Mouse (Mus musculus): ENCODE results near the gene Zfp704. TPM values are rescaled to one million over a fixed set of nuclear protein-coding genes. Genes with fewer than 3 reads are reported as not detected.

The Zfp704 gene
- polyA plus RNA-seq, 1 experiment from 2014 or later = 10.2 TPM

- no peaks in the 10 kb centered on the region for H3K27me3 ChIP-seq (ENCODE audit: control insufficient read depth, insufficient read depth, low read length)
- no peak overlapping the region for H3K4me2 ChIP-seq (ENCODE audit: low read depth, severe bottlenecking)
- ATAC-seq (ENCODE audit: insufficient number of reproducible peaks, low FRiP score, low TSS enrichment, low read depth) (no peak), DNase-seq (ENCODE audit: low spot score) (no peak)
- H3K9ac ChIP-seq (ENCODE audit: low read length) = no peak overlapping the region
- H3K36me3 ChIP-seq (ENCODE audit: control insufficient read depth, insufficient read depth, low read length) = no peaks in the 10 kb centered on the region
- H3K27ac ChIP-seq (replicated peaks; ENCODE audit: low read depth, low read length) = no peak overlapping the region
- WGBS = 91% methylated on average over 4 of the region's 4 CpGs
- no peaks in the 10 kb centered on the region for H3K4me1 ChIP-seq (ENCODE audit: control insufficient read depth, insufficient read depth, low read length)
- no peak overlapping the region for H3K4me3 ChIP-seq (ENCODE audit: low read depth, low read length)
- no peaks in the 10 kb centered on the region for H3K9me3 ChIP-seq (ENCODE audit: control insufficient read depth, low read length)
Observed at GRCm38 (mm10) chr3:9588635-9589034, 21.2 kb downstream of the Zfp704 start.

- DNase-seq (ENCODE audit: low spot score) (no peak), ATAC-seq (ENCODE audit: insufficient number of reproducible peaks, low FRiP score, low TSS enrichment, low read depth) (no peak)
- Histone ChIP-seq H3K4me2 (ENCODE audit: low read depth, severe bottlenecking) (no peak overlapping the region), H3K4me1 (ENCODE audit: control insufficient read depth, insufficient read depth, low read length) (no peaks in the 10 kb centered on the region), H3K27me3 (ENCODE audit: control insufficient read depth, insufficient read depth, low read length) (no peaks in the 10 kb centered on the region), H3K36me3 (ENCODE audit: control insufficient read depth, insufficient read depth, low read length) (no peaks in the 10 kb centered on the region), H3K9me3 (ENCODE audit: control insufficient read depth, low read length) (no peaks in the 10 kb centered on the region), H3K9ac (ENCODE audit: low read length) (no peak overlapping the region), H3K4me3 (ENCODE audit: low read depth, low read length) (no peak overlapping the region), H3K27ac (replicated peaks; ENCODE audit: low read depth, low read length) (no peak overlapping the region)
- 95% methylated on average over 7 of the region's 7 CpGs for WGBS
Observed at GRCm38 (mm10) chr3:9587304-9587703, 22.6 kb downstream of the Zfp704 start.

- Histone ChIP-seq H3K36me3 (ENCODE audit: control insufficient read depth, insufficient read depth, low read length) (no peaks in the 10 kb centered on the region), H3K4me3 (ENCODE audit: low read depth, low read length) (no peak overlapping the region), H3K27ac (replicated peaks; ENCODE audit: low read depth, low read length) (no peak overlapping the region), H3K4me1 (ENCODE audit: control insufficient read depth, insufficient read depth, low read length) (no peaks in the 10 kb centered on the region), H3K4me2 (ENCODE audit: low read depth, severe bottlenecking) (no peak overlapping the region), H3K9me3 (ENCODE audit: control insufficient read depth, low read length) (no peaks in the 10 kb centered on the region), H3K9ac (ENCODE audit: low read length) (no peak overlapping the region), H3K27me3 (ENCODE audit: control insufficient read depth, insufficient read depth, low read length) (no peaks in the 10 kb centered on the region)
- no peak for DNase-seq (ENCODE audit: low spot score)
- no peak for ATAC-seq (ENCODE audit: insufficient number of reproducible peaks, low FRiP score, low TSS enrichment, low read depth)
- WGBS = 85% methylated on average over 2 of the region's 2 CpGs
Observed at GRCm38 (mm10) chr3:9583516-9583915, 26.4 kb downstream of the Zfp704 start.

GRCm38 (mm10) chr3:9580952-9581798, 28.7 kb downstream of the Zfp704 start:
- no peak overlapping the region for H3K4me2 ChIP-seq (ENCODE audit: low read depth, severe bottlenecking)
- no peak for DNase-seq (ENCODE audit: low spot score)

GRCm38 (mm10) chr3:9580102-9580501, 29.8 kb downstream of the Zfp704 start:
- no peak overlapping the region for H3K27ac ChIP-seq (replicated peaks; ENCODE audit: low read depth, low read length)
- H3K4me1 ChIP-seq (ENCODE audit: control insufficient read depth, insufficient read depth, low read length) = peaks cover 23% of the 10 kb centered on the region
- no peak for DNase-seq (ENCODE audit: low spot score)
- WGBS = 57% methylated on average over 3 of the region's 3 CpGs
- no peaks in the 10 kb centered on the region for H3K9me3 ChIP-seq (ENCODE audit: control insufficient read depth, low read length)
- no peaks in the 10 kb centered on the region for H3K27me3 ChIP-seq (ENCODE audit: control insufficient read depth, insufficient read depth, low read length)
- H3K4me2 ChIP-seq (ENCODE audit: low read depth, severe bottlenecking) = no peak overlapping the region
- H3K4me3 ChIP-seq (ENCODE audit: low read depth, low read length) = no peak overlapping the region
- H3K9ac ChIP-seq (ENCODE audit: low read length) = no peak overlapping the region
- no peaks in the 10 kb centered on the region for H3K36me3 ChIP-seq (ENCODE audit: control insufficient read depth, insufficient read depth, low read length)
- no peak for ATAC-seq (ENCODE audit: insufficient number of reproducible peaks, low FRiP score, low TSS enrichment, low read depth)

More at GRCm38 (mm10) chr3:9580952-9581798, 28.7 kb downstream of the Zfp704 start:
- WGBS = 94% methylated on average over 14 of the region's 14 CpGs
- Histone ChIP-seq H3K4me1 (ENCODE audit: control insufficient read depth, insufficient read depth, low read length) (peaks cover 12% of the 10 kb centered on the region), H3K9ac (ENCODE audit: low read length) (no peak overlapping the region), H3K9me3 (ENCODE audit: control insufficient read depth, low read length) (no peaks in the 10 kb centered on the region), H3K27ac (replicated peaks; ENCODE audit: low read depth, low read length) (no peak overlapping the region), H3K4me3 (ENCODE audit: low read depth, low read length) (no peak overlapping the region), H3K27me3 (ENCODE audit: control insufficient read depth, insufficient read depth, low read length) (no peaks in the 10 kb centered on the region), H3K36me3 (ENCODE audit: control insufficient read depth, insufficient read depth, low read length) (no peaks in the 10 kb centered on the region)
- ATAC-seq (ENCODE audit: insufficient number of reproducible peaks, low FRiP score, low TSS enrichment, low read depth) = no peak

GRCm38 (mm10) chr3:9579028-9579643, 30.7 kb downstream of the Zfp704 start:
- no peak for ATAC-seq (ENCODE audit: insufficient number of reproducible peaks, low FRiP score, low TSS enrichment, low read depth)
- 65% methylated on average over 4 of the region's 4 CpGs for WGBS

GRCm38 (mm10) chr3:9576872-9577271, 33.0 kb downstream of the Zfp704 start:
- no peaks in the 10 kb centered on the region for H3K36me3 ChIP-seq (ENCODE audit: control insufficient read depth, insufficient read depth, low read length)
- 58% methylated on average over 4 of the region's 4 CpGs for WGBS
- no peak overlapping the region for H3K27ac ChIP-seq (replicated peaks; ENCODE audit: low read depth, low read length)
- H3K9ac ChIP-seq (ENCODE audit: low read length) = no peak overlapping the region
- H3K9me3 ChIP-seq (ENCODE audit: control insufficient read depth, low read length) = 0 out of 2 replicates have a peak, but pooled peaks cover 2% of the 10 kb centered on the region
- no peaks in the 10 kb centered on the region for H3K27me3 ChIP-seq (ENCODE audit: control insufficient read depth, insufficient read depth, low read length)
- no peak overlapping the region for H3K4me2 ChIP-seq (ENCODE audit: low read depth, severe bottlenecking)
- no peak for DNase-seq (ENCODE audit: low spot score)
- H3K4me1 ChIP-seq (ENCODE audit: control insufficient read depth, insufficient read depth, low read length) = peaks cover 33% of the 10 kb centered on the region
- no peak for ATAC-seq (ENCODE audit: insufficient number of reproducible peaks, low FRiP score, low TSS enrichment, low read depth)
- H3K4me3 ChIP-seq (ENCODE audit: low read depth, low read length) = no peak overlapping the region

More at GRCm38 (mm10) chr3:9579028-9579643, 30.7 kb downstream of the Zfp704 start:
- DNase-seq (ENCODE audit: low spot score) = no peak
- 0 out of 2 replicates have a peak, but pooled peaks cover 2% of the 10 kb centered on the region for H3K9me3 ChIP-seq (ENCODE audit: control insufficient read depth, low read length)
- H3K4me3 ChIP-seq (ENCODE audit: low read depth, low read length) = no peak overlapping the region
- no peaks in the 10 kb centered on the region for H3K27me3 ChIP-seq (ENCODE audit: control insufficient read depth, insufficient read depth, low read length)
- no peak overlapping the region for H3K9ac ChIP-seq (ENCODE audit: low read length)
- H3K4me2 ChIP-seq (ENCODE audit: low read depth, severe bottlenecking) = no peak overlapping the region
- H3K4me1 ChIP-seq (ENCODE audit: control insufficient read depth, insufficient read depth, low read length) = peaks cover 31% of the 10 kb centered on the region
- H3K27ac ChIP-seq (replicated peaks; ENCODE audit: low read depth, low read length) = no peak overlapping the region
- no peaks in the 10 kb centered on the region for H3K36me3 ChIP-seq (ENCODE audit: control insufficient read depth, insufficient read depth, low read length)

- Histone ChIP-seq H3K4me2 (ENCODE audit: low read depth, severe bottlenecking) (no peak overlapping the region), H3K27ac (replicated peaks; ENCODE audit: low read depth, low read length) (no peak overlapping the region), H3K4me3 (ENCODE audit: low read depth, low read length) (no peak overlapping the region), H3K4me1 (ENCODE audit: control insufficient read depth, insufficient read depth, low read length) (peaks cover 33% of the 10 kb centered on the region), H3K36me3 (ENCODE audit: control insufficient read depth, insufficient read depth, low read length) (no peaks in the 10 kb centered on the region), H3K9me3 (ENCODE audit: control insufficient read depth, low read length) (0 out of 2 replicates have a peak, but pooled peaks cover 2% of the 10 kb centered on the region), H3K9ac (ENCODE audit: low read length) (no peak overlapping the region), H3K27me3 (ENCODE audit: control insufficient read depth, insufficient read depth, low read length) (no peaks in the 10 kb centered on the region)
- ATAC-seq (ENCODE audit: insufficient number of reproducible peaks, low FRiP score, low TSS enrichment, low read depth) = no peak
- WGBS = 65% methylated on average over 8 of the region's 8 CpGs
- no peak for DNase-seq (ENCODE audit: low spot score)
Observed at GRCm38 (mm10) chr3:9574305-9574704, 35.6 kb downstream of the Zfp704 start.
